Mouse (Mus musculus) forebrain, embryonic 10.5 days (tissue): ENCODE data around the gene Slc35c2. TPM values are rescaled to one million over a fixed set of nuclear protein-coding genes. Genes with fewer than 3 reads are reported as not detected.

ENCODE experiments used
- DNase-seq: peaks from one replicate; pipeline ENCODE4 v3.0.0-alpha.2; 2017; ENCODE audit warnings: low spot score; ENCODE audit errors: extremely low spot score
- H3K27ac ChIP-seq: fragments of 300-500 bp; sonication (generic); 2 replicates; pipeline ENCODE4 v1.5.1; 2016; ENCODE audit warnings: mild to moderate bottlenecking
- H3K27me3 ChIP-seq: fragments of 300-500 bp; sonication (generic); 2 replicates; pipeline ENCODE4 v1.6.1; 2016; ENCODE audit warnings: mild to moderate bottlenecking; ENCODE audit not compliant: poor library complexity, severe bottlenecking
- H3K36me3 ChIP-seq: fragments of 300-500 bp; sonication (generic); replicated peaks from 2 replicates; pipeline ENCODE4 v1.6.1; 2016; ENCODE audit warnings: mild to moderate bottlenecking, moderate library complexity
- H3K4me1 ChIP-seq: fragments of 300-500 bp; sonication (generic); 2 replicates; pipeline ENCODE4 v1.6.1; 2016
- H3K4me3 ChIP-seq: fragments of 300-500 bp; sonication (generic); 2 replicates; pipeline ENCODE4 v1.5.1; 2016; ENCODE audit warnings: mild to moderate bottlenecking, moderate library complexity
- H3K9me3 ChIP-seq: fragments of 300-500 bp; sonication (generic); 2 replicates; pipeline ENCODE4 v1.6.1; 2016; ENCODE audit warnings: mild to moderate bottlenecking, moderate library complexity
- WGBS: fragments of 180-500 bp; shearing (Covaris S2); methylation state at CpG from one replicate; pipeline ENCODE4 v1.1.7; 2016; 5-methylcytosine and 5-hydroxymethylcytosine counted together
- polyA plus RNA-seq: library from polyadenylated mRNA; unstranded; fragments of >200 nt; fragmentation: Nextera tagmentation; extraction: Ambion mirVana; gene quantifications from 2 replicates; pipeline ENCODE4 v1.2.1, GENCODE M21; 2016

Gene Slc35c2
- polyA plus RNA-seq, 1 experiment from 2014 or later = 75.4 TPM

DNA sequence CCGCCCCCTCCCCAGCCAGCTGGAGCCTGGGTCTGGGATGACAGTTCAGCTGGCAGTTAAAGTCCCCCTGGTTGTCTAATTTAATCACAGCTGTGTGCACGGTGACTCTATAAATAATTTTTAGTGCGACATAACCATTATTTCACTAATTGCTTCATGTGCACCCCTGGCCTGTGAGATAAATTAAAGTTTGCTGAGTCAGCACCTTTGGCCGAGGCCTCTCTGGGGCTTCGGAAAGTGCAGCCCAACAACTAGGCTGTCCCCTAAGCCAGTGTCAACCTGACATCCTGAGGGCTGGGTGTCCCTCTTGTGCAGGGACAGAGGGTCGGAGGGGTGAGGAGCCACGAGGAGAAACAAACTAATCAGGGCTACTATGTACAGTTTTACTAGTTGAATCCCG, 27.8 kb downstream of the Slc35c2 start:
- H3K9me3 ChIP-seq = no peaks in the 10 kb centered on the region
- no peak overlapping the region for H3K27ac ChIP-seq
- H3K4me3 ChIP-seq = no peak overlapping the region
- no peaks in the 10 kb centered on the region for H3K36me3 ChIP-seq
- H3K27me3 ChIP-seq = peaks cover 92% of the 10 kb centered on the region
- 82% methylated on average over 8 of the region's 8 CpGs for WGBS
- DNase-seq = no peak
- peaks cover 32% of the 10 kb centered on the region for H3K4me1 ChIP-seq

- Histone ChIP-seq H3K4me1 (peaks cover 36% of the 10 kb centered on the region), H3K4me3 (no peak overlapping the region), H3K36me3 (no peaks in the 10 kb centered on the region), H3K27ac (no peak overlapping the region), H3K9me3 (no peaks in the 10 kb centered on the region), H3K27me3 (peaks cover 99% of the 10 kb centered on the region)
- no peak for DNase-seq
- 74% methylated on average over 6 of the region's 6 CpGs for WGBS
Observed at GRCm38 (mm10) chr2:165258321-165258720, 29.3 kb downstream of the Slc35c2 start.

- no peak overlapping the region for H3K4me3 ChIP-seq
- no peak for DNase-seq
- H3K27ac ChIP-seq = no peak overlapping the region
- H3K27me3 ChIP-seq = peaks cover 99% of the 10 kb centered on the region
- peaks cover 36% of the 10 kb centered on the region for H3K4me1 ChIP-seq
- WGBS = 58% methylated on average over 11 of the region's 11 CpGs
- H3K36me3 ChIP-seq = no peaks in the 10 kb centered on the region
- no peaks in the 10 kb centered on the region for H3K9me3 ChIP-seq
Observed at GRCm38 (mm10) chr2:165257151-165257834, 30.4 kb downstream of the Slc35c2 start.

DNA sequence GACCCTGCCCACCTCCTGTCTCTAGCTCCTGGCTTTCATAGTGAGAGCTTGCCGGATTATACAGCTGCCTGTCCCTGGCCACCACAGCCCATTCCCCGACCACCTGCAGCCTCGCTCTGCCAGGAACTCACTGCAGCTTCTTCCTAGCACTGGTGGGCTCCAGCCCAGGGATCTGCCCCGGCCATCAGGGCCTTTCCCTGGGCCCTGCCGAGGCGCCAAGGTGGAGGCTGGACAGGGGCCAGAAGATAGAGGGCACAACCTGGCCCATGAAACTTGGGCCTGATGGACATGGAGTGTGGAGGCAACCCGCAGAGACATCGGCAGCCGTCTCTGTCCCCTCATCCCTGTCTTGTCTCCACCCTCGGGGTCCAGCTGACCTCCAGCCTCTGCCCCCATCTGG, 31.5 kb downstream of the Slc35c2 start:
- DNase-seq = no peak
- Histone ChIP-seq H3K36me3 (no peaks in the 10 kb centered on the region), H3K9me3 (no peaks in the 10 kb centered on the region), H3K4me1 (peaks cover 29% of the 10 kb centered on the region), H3K27ac (no peak overlapping the region), H3K27me3 (peaks cover 99% of the 10 kb centered on the region), H3K4me3 (no peak overlapping the region)
- WGBS = 68% methylated on average over 10 of the region's 10 CpGs

DNA sequence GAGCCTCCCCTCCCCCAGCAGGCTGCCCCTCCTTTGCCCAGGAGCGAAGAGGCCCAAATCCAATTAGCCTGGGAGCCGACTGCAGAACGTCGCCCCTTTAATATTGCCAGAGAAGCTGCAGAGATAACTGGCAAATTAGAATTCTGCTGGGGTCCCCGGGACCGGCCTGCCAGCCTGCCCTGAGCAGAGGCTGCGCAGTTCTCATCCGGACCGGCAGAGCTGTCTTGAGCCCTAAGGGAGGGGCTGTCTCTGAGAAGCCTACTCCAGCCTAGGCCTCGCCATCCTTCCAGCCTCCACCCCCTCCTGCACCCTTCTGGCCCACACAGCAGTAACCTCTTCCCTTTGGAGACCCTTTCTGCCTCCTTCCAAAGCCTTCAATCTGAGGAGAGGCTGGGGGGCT, 33.8 kb downstream of the Slc35c2 start:
- DNase-seq = no peak
- Histone ChIP-seq H3K27ac (peak overlapping the region; percentile 35; the same call in 1 of the 2 replicates), H3K36me3 (no peaks in the 10 kb centered on the region), H3K4me1 (peaks cover 42% of the 10 kb centered on the region), H3K27me3 (peaks cover 100% of the 10 kb centered on the region), H3K4me3 (0 out of 2 replicates have a peak overlapping the region, but pooled peaks have one; percentile 2), H3K9me3 (no peaks in the 10 kb centered on the region)
- WGBS = 2% methylated on average over 10 of the region's 10 CpGs

DNA sequence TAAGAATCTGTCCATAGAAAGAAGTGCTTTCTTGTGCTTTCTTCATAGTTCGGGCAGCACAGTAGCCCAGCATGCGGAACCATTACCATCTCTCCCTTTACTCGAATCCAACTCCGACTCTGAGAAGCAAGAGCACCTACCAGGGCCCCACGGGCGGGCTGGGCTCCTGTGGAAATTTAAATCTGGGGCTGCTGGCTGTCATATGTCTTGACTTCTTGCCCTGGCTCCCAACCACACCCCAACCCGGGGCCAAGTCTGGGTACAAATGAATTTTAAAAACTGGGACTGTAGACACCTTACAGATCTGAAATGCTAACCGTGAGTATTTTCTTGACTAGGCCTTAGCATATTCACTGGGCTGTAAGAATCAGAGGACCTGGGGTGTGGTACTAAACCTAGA, 34.4 kb downstream of the Slc35c2 start:
- Histone ChIP-seq H3K36me3 (no peaks in the 10 kb centered on the region), H3K4me1 (peaks cover 47% of the 10 kb centered on the region), H3K9me3 (no peaks in the 10 kb centered on the region), H3K27ac (no peak overlapping the region), H3K4me3 (no peak overlapping the region), H3K27me3 (peaks cover 100% of the 10 kb centered on the region)
- WGBS = 70% methylated on average over 8 of the region's 8 CpGs
- DNase-seq = no peak

DNA sequence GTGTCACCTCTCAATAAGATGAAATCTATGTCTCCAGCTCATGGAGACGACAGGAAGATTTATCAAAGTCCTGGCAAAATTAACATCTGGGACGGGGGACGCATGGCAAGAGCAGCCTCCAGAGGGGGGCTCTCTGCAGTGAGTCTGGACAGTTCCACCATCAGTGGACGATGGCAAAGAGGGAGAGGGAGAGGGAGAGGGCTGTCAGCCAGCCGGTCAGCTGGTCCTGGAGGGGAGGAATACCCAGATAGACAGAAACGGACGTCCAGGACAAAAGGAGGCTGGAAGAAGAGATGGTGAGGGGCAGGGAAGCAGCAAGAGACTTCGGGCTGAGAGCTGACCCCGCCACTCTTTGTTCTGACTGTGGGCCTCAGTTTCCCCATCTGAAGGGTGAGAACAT, 34.9 kb downstream of the Slc35c2 start:
- Histone ChIP-seq H3K4me3 (no peak overlapping the region), H3K9me3 (no peaks in the 10 kb centered on the region), H3K27ac (no peak overlapping the region), H3K27me3 (peaks cover 100% of the 10 kb centered on the region), H3K36me3 (no peaks in the 10 kb centered on the region), H3K4me1 (peaks cover 47% of the 10 kb centered on the region)
- 59% methylated on average over 9 of the region's 9 CpGs for WGBS
- DNase-seq = no peak

- no peak overlapping the region for H3K27ac ChIP-seq
- H3K36me3 ChIP-seq = no peaks in the 10 kb centered on the region
- peaks cover 51% of the 10 kb centered on the region for H3K4me1 ChIP-seq
- H3K4me3 ChIP-seq = no peak overlapping the region
- no peaks in the 10 kb centered on the region for H3K9me3 ChIP-seq
- WGBS = 81% methylated on average over 8 of the region's 8 CpGs
- peaks cover 100% of the 10 kb centered on the region for H3K27me3 ChIP-seq
- no peak for DNase-seq
Observed at GRCm38 (mm10) chr2:165252381-165252780, 35.3 kb downstream of the Slc35c2 start.

GRCm38 (mm10) chr2:165250903-165251302, 36.8 kb downstream of the Slc35c2 start:
- no peak overlapping the region for H3K4me3 ChIP-seq
- peaks cover 100% of the 10 kb centered on the region for H3K27me3 ChIP-seq
- 76% methylated on average over 1 of the region's 1 CpGs for WGBS
- H3K4me1 ChIP-seq = peaks cover 66% of the 10 kb centered on the region
- H3K9me3 ChIP-seq = no peaks in the 10 kb centered on the region
- no peaks in the 10 kb centered on the region for H3K36me3 ChIP-seq
- no peak overlapping the region for H3K27ac ChIP-seq
- no peak for DNase-seq

GRCm38 (mm10) chr2:165248967-165249366, 38.7 kb downstream of the Slc35c2 start:
- no peaks in the 10 kb centered on the region; the same call in 1 of the 2 replicates for H3K9me3 ChIP-seq
- no peak overlapping the region for H3K27ac ChIP-seq
- WGBS = 14% methylated on average over 3 of the region's 3 CpGs
- H3K4me3 ChIP-seq = no peak overlapping the region
- no peaks in the 10 kb centered on the region for H3K36me3 ChIP-seq
- peaks cover 59% of the 10 kb centered on the region for H3K4me1 ChIP-seq
- DNase-seq = no peak
- H3K27me3 ChIP-seq = peaks cover 100% of the 10 kb centered on the region

DNA sequence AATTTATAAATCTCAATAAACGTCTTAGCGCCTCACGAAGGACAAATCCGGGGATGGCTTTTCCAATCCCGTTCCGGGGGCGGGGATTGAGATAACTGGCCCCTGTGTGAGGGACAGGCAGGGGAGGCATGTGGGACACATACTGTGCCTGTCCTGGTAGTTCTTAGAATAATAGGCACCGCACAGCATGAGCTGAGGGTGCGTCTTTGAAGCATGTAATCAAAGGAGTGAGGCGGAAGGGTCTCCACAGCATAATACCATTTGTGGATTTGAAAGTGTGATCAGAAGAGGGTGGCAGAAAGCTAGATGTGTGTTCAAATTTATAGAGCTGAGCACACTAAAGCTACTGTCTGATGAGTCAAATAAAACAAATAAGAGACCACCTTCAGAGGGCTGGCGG, 41.3 kb downstream of the Slc35c2 start:
- Histone ChIP-seq H3K4me1 (peaks cover 61% of the 10 kb centered on the region), H3K9me3 (no peaks in the 10 kb centered on the region; the same call in 1 of the 2 replicates), H3K4me3 (no peak overlapping the region), H3K36me3 (no peaks in the 10 kb centered on the region), H3K27me3 (peaks cover 100% of the 10 kb centered on the region), H3K27ac (no peak overlapping the region)
- no peak for DNase-seq
- 9% methylated on average over 11 of the region's 11 CpGs for WGBS

DNA sequence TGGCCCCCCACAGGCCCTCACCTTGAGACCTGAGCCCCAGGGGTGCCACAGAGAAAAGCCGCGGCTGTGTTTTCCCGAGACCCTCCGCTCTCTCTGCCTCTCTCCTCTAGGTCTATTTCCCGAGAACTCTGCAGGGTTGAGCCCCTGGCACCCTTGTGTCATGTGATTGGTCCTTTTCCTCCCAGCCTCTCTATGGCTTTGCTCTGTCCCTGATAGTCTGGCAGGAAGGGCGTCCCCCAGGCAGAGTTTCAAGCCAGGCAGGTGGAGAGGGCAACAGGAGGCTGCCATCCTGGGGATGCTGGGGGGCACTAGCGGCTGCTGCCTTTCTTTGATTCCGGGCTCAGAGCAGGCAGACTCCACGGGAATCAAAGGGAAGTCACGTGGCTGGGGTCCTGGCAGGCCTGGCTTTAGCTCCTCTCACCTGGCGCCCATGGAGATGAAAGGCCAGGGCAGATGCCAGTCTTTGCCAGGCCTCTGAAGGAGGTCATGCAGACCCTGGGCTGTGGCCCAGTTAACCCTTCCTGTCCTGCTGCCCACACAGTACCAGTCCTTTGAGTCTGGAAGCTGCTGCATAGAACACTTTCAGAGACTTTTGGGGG, 44.4 kb downstream of the Slc35c2 start:
- peak overlapping the region; percentile 28 for H3K4me3 ChIP-seq
- WGBS = 3% methylated on average over 11 of the region's 11 CpGs

DNA sequence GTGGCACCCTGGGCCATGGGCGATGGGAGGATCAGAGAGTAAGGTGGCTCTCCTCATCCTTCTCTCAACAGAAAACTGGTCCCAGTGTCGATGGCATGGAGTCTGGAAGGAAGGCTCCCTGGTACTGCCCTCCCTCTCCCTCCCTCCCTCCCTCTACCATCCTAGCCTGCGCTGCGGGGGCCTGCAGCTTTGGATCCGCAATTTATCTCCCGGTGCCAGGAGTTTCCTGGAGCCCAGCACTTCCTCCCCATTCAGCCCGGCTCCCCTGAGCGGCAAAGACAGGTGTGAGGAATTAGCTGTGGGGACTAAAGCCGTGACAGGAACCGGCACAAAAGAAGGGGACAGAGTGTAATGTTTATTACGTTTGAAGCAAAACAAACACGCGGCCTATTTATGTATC, 45.1 kb downstream of the Slc35c2 start:
- Histone ChIP-seq H3K9me3 (no peaks in the 10 kb centered on the region; the same call in 1 of the 2 replicates), H3K4me1 (peaks cover 52% of the 10 kb centered on the region), H3K27me3 (peaks cover 100% of the 10 kb centered on the region), H3K27ac (no peak overlapping the region), H3K4me3 (peak overlapping the region; percentile 22), H3K36me3 (no peaks in the 10 kb centered on the region)
- DNase-seq = no peak
- whole genome bisulfite sequencing = 1% methylated on average over 13 of the region's 13 CpGs

More for the DNA sequence above, 44.4 kb downstream of the Slc35c2 start:
- Histone ChIP-seq H3K36me3 (no peaks in the 10 kb centered on the region), H3K9me3 (no peaks in the 10 kb centered on the region; the same call in 1 of the 2 replicates), H3K27me3 (peaks cover 100% of the 10 kb centered on the region), H3K4me1 (peaks cover 51% of the 10 kb centered on the region), H3K27ac (peak overlapping the region; percentile 44)
- DNase-seq = peak; percentile 30
